Mouse (Mus musculus): ENCODE results near the gene Per1.

Gene Per1

DNA sequence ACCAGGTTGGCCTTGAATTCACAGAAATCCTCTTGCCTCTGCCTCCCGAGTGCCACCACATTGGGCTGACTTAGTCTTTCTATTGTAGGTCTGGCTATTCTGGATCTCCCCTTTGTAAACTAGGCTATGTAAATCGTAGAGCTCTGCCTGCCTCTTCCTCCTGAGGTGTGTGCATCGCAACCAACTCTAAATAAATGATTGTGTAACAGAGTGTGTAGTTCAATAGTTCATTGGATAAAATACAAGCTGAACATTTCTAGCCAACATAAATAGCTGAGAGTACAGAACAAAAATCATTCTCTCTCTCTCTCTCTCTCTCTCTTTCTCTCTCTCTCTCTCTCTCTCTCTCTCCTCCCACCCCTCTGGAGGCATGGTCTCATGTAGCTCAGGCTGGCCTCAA lies 19.6 kb downstream of the Per1 start:
- no peak for DNase-seq (ENCODE audit: low read depth, low spot score)

DNA sequence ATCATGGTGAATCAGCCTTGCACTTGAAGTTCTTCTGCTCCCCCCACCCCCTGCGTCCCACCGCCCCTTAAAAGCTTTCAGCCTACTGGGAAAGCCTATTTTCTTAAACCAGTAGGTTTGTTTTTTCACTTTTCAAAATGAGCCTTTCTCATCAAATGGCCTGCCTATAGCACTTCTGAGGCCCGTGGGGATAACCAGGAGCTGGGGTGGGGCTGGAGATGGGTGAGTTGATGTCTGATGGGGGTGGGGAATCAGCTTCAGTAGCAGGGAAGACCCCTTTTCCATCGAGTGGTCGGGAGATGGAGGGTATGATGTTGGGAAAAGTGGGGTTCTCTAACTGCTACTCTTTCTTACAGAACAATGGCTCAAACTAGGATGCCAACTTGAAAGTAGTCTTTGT lies 21.8 kb downstream of the Per1 start:
- DNase-seq (ENCODE audit: low read depth, low spot score): no peak

DNA sequence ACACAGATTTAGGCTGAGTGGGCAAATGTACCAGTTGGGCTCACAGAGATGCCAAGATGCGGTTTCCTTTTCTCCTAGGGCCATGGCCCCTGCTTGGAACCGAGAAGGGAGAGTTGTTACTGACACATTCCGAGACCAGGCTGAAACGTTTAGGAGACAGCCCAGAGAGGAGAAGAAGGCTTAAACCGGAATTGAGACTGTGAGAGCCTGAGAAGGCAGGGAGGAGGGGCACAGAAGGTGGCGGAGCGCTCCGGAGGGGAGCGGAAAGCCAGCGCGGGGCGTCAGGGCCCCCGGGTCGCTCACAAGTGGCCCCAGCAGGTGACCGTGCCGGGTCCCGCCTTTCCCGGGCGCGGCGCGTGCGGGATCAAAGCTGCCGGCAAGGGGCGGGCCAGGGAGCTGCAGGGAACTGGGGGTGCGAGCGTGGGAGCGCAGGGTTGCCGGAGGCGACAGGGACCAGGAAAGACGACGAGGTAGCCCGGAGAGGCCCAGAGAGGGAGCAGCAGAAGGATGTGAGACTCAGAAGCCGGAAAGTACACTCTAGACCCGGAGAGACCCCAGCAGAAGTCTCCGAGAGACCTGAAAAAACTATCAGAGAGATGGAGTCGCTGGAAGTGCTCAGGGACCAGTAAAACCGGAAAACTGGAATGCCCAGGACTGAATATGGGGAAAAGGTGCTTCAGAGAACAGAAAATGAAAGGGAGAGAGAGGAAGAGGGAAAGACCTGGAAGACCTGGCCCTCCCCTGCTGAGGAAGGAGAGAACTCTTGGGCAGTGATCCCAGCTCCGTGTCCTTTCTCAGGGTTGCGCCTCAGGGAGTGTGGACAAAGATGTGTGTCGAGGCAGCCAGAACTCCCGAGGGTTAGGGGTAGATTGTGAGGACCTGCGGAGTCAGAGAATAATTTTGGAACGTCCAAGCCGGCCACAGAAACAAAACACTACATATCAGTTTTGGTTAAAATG lies 23.0 kb downstream of the Per1 start:
- no peak for DNase-seq (ENCODE audit: low read depth, low spot score)

DNA sequence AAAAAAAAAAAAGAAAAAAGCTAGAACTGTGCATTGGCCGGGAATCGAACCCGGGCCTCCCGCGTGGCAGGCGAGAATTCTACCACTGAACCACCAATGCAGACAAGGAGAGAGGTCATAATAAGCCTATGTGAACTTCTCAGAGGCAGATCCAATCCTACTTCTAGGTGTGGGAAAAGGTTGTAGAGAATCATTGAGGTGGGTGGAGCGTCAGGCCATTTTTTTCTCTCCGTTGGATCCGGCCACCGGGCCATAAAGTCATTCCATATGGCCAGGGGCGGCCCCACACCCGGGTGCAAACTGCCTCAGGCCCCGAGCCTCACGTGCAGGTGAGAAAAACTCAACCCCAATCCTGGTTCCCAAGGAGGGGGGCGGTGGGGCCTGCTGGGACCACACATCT lies 23.7 kb downstream of the Per1 start:
- no peak for DNase-seq (ENCODE audit: low read depth, low spot score)

DNA sequence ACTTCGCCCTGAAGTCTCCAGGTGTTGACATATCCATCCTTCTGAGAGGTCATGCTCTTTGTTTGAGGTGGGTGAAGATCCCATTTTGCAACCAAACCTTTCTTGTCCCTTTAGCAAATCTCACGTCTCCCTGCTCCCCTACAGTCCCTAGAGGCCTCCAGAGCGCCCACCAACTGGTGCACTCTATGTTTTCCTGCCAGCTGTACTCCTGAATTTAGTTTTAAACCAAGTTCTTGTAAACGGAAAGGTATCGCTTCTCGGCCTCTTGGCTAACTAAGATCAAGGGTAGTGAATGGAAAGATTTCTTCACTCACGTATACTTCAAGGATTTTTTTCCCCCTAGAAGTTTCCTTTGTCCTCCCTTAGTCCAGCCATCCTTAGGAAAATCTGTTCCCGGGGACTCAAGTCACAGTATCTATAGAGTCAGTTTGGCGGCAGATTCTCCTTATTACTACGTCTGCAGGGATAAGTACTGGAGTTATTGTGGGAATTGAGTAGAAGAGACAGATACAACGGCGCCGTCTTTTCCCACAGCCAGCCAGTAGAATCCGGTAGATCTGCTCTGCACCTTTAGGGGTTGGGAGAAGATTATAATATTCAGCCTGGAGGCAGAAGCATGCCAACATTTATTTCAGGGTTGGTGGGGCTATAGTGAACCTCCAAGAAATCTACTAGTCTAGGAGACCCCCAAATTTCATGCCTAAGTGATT lies 24.6 kb downstream of the Per1 start:
- no peak for DNase-seq (ENCODE audit: low read depth, low spot score)

DNA sequence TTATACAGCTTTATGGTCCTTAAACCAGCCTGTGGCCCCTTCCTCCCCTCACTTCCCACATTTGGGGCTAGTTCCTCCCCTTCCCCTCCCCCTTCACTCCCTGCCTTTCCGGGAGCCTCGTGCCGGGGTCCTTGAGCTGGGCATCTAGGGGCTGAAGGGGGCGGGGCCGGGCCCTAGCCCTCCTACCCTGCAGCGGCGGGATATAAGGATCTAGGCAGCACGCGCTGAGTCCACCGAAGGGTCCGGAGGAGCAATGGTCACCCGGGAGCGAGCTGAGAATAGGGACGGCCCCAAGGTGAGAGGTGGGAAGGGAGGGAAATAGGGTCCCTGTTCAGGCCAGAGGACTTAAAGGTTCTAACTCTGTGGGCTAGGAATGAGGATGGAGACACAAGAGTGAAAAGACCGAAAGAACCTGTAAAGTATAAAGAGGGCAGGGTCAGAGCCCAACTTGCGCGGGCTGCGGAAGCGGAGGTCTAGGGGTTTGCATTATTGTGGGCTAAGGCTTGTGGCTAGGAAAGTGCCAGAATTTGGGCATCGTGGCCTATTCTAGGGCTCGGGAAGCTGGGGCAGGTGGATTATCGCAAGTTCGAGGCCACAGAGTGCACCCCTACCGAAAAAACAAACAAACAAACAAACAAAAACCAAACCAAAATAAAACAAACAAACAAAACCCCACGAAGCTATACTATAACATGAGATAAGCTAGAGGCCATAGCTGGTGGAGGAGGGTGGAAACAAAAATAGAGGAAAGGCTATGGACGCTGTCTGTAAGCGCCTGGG lies 25.4 kb downstream of the Per1 start, which contains the start of gene Hes7:
Gene Hes7, plus strand, starts transcription at position 184 of the 780 bp plus-strand sequence.
- DNase-seq (ENCODE audit: low read depth, low spot score): no peak

DNA sequence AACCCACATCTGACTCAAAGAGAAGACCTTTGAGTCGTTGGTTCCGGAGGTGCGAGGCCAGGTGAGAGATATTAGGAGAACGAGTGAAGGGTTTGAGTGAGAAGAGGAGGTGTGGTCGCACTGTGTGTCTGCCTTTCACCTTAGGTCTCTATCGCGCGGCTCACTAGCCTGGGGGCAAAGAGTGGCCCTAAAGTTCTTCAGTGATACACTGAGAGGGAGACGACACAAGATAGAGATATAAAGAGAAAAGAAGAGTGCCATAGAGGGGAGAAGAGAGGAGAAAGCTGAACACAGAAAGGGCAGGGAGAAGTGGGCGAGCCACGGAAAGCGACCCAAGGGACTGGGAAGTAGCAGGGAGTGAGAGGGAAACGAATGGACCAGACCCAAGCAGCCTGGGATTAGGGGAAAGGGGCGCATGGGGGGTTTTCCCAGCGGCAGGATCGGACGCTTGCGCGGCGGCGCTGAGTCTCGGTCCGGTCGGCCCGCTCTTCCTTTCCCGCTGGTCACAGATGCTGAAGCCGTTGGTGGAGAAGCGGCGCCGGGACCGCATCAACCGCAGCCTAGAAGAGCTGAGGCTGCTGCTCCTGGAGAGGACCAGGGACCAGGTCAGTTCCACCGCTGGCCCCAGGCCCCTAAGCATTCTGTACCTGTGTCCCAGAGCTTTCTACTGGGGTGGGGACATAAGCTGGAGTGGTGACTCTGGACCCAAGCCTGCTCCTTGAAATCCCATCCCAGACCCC lies 26.2 kb downstream of the Per1 start:
- DNase-seq (ENCODE audit: low read depth, low spot score): no peak

DNA sequence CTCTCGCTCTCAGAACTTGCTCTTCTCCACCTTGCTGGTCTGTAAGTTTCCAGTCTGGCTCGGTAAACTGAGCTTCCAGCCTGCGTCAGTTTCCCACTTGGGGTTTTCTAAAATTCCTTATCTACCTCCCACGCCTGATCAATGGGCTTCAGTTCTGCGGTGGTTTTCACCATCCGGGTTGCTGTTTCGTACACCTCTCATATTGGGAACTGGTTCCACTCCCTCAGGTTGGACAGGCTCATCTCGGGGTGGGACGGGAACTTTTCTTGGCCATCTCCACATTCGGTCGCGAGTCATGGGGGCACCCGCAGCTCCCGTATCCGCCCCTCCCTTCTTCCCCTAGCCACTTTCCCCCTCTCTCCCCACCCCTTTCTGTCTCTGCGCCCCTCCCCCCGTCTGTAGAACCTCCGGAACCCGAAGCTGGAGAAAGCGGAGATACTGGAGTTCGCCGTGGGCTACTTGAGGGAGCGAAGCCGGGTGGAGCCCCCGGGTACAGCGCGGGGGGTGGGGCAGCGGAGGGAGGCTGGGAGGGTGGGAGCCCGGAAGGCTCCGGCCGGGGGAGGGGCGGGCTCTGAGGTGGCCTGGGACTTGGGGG lies 26.8 kb downstream of the Per1 start:
- DNase-seq (ENCODE audit: low read depth, low spot score): no peak

DNA sequence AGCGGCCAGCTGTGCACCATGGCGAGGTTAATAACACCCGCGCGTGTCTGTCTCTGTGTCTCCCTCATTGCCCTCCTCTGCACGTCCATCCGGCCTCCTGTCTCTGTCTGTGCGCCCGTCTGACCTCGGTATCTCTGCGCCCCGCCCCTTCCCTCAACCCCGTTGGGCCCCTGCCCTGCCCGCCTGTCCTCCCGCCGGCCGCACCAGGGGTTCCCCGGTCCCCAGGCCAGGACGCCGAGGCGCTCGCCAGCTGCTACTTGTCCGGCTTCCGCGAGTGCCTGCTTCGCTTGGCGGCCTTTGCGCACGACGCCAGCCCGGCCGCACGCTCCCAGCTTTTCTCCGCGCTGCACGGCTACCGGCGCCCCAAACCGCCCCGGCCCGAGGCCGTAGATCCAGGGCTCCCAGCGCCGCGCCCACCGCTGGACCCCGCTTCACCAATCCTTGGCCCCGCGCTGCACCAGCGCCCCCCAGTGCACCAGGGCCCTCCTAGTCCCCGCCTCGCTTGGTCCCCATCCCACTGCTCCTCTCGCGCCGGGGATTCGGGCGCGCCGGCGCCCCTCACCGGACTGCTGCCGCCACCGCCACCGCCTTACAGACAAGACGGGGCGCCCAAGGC lies 27.4 kb downstream of the Per1 start, which contains the start of gene 9130213A22Rik:
Gene 9130213A22Rik, minus strand, starts transcription at position 254 of the 616 bp plus-strand sequence.
- no peak for DNase-seq (ENCODE audit: low read depth, low spot score)

DNA sequence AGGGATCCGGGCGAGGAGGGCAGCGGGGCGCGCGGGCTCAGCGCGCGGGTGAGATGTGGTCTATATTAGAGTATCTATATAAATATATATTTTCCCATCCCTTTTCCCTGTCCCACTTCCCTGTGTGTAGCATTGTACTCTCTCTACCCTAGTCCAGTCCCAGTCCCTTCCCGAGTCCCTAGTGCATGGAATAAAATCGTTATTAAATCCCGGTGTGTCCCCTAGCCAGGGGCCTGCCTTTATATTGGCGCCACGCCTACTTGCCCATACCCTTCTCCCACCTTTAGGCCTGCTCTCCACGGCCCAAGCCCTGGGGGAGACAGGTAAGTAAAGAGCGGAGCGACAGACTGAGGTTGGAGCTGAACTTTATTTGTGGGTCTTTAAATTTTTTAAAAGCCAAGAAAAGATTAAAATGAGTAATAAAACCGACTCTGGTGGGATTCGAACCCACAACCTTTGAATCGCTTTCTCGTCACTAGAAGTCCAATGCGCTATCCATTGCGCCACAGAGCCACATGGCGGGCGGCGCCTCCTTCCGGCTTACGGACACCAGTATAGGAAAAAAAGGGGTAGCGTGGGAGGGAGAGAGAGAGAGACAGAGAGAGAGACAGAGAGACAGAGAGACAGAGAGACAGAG lies 28.2 kb downstream of the Per1 start:
- peak; percentile 78 for DNase-seq (ENCODE audit: low read depth, low spot score)

DNA sequence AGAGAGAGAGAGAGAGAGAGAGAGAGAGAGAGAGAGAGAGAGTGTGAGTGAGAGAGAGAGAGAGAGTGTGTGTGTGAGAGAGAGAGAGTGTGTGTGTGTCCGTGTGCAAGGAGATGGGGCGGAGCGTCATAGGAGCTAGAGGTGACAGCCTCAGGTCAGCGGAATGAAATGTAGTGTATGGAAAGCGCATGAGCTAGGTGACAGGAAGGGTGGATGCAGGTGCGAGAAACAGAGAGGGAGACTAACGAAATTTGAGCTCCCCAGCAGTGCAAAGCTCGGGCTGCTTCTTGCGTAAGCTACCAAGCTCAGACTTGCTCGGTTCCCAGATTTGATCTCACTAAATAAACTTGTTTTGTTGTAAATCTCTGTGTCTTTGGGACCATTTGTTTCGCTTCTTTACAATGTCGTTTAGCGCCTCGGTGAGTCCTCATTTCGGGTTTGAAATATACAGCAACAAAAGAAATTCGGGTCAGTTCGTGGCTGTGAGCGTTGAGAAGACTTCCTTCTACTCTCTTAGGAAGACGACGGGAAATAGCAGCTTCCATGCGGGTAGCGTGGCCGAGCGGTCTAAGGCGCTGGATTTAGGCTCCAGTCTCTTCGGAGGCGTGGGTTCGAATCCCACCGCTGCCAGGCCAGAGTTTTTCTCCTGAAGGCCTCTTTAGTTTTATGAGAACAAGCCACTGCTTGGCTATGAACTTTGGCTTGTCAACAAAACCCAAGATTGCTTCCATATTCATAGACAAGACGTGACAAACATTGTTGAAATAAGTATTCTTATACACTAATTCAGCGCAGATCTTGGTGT lies 28.9 kb downstream of the Per1 start:
- peak; percentile 82 for DNase-seq (ENCODE audit: low read depth, low spot score)

DNA sequence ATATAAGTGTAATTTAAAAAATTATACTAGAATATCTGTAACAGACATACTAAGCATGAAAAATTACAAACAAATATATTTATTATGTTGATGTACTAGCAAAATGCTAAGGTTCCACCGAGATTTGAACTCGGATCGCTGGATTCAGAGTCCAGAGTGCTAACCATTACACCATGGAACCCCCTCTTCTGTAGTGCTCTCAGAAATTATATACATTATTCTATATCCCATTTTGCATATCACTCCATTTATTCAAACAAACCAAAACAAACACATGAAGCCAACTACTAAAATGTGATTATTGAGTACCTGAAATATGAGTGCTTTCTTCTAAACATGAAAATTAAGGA lies 29.5 kb downstream of the Per1 start:
- DNase-seq (ENCODE audit: low read depth, low spot score): no peak

DNA sequence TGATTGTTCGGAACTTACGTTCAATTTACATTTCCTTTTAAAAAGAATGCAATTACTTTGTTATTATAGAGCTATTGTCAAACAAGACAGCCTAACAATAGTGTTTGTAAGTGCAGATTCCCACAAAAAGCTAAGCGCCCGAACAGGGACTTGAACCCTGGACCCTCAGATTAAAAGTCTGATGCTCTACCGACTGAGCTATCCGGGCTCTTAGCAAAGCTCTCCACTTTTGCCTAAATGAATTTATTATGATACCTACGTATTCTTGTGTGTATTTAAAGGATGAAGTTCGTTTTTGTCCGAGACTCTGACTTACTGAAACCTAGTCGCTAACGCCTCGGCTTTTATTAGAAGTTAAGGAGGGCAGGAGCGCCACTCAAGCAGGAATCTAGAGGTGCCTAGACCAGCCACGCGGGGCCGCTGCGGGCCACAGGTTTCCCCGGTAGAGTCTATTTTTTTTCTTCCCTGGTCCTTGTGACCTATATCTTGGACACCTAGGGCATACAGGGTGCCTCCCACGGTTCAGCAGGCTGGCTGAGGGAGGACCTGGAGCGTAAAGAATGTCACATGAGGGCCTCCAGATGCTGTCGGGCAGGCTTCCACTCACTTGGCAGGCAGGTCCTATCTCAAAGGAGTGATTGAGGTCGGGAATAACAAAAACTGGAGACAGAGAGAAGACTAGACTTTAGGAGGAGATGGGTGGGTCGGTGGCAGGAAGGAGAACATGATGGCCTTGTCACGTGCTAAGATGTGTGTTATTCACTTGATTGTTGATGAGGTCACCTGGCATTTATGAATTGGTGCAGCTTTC lies 30.2 kb downstream of the Per1 start:
- DNase-seq (ENCODE audit: low read depth, low spot score): peak; percentile 81

DNA sequence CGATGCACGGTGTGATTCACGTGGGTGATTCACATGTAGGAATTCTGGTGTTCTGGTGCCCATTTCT lies 30.7 kb downstream of the Per1 start, which contains the start of gene Aloxe3:
Gene Aloxe3, plus strand, starts transcription at position 45 of the 67 bp plus-strand sequence.
- no peak for DNase-seq (ENCODE audit: low read depth, low spot score)

DNA sequence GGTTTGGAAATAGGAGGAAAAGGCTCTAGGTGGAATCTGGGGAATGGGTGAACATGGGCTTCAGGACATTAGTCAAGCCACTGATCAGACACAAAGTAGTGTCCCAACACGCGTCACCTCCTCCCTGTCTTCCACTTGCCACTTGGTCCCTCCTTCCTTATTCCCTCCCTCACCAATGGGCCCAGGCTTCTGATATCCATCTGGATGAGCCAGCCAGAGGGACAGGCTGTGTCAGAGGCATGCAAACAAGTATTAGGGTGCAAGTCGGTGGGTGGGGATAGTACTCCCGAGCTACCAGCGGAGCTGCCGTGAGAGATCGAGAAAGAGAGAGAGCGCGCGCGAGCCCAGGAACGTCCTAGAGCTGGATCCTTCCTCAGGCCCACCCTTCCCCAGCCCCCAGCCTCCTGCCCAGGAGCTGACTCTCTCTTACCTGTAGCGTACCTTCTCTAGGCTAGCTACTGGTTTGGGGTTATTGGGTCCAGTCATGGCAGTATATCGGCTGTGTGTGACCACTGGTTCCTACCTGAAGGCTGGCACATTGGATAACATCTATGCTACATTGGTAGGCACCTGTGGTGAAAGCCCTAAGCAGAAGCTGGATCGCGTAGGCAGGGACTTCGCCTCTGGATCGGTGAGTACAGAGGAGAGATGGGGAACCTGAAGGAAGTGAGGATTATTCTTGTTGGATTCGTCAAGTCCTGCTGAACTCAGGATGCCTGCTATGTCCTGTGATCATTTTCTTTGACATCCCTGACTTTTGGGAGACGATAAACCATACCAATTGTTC lies 31.1 kb downstream of the Per1 start:
- no peak for DNase-seq (ENCODE audit: low read depth, low spot score)

DNA sequence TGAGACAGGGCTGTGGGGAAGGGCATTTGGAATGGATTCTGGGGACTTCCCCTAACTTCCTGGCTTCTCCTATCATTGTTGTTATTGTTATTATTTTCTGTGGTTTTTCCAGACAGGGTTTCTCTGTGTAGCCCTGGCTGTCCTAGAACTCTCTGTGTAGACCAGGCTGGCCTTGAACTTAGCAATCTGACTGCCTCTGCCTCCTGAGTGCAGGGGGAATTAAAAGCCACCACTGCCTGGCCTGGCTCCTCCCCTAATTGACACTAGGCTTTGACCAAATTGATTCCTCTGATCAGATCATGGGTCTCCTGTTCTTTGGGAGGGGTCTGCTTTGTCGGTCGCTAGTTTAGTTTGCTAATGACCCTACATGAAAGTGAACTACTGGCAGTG lies 31.7 kb downstream of the Per1 start:
- no peak for DNase-seq (ENCODE audit: low read depth, low spot score)

DNA sequence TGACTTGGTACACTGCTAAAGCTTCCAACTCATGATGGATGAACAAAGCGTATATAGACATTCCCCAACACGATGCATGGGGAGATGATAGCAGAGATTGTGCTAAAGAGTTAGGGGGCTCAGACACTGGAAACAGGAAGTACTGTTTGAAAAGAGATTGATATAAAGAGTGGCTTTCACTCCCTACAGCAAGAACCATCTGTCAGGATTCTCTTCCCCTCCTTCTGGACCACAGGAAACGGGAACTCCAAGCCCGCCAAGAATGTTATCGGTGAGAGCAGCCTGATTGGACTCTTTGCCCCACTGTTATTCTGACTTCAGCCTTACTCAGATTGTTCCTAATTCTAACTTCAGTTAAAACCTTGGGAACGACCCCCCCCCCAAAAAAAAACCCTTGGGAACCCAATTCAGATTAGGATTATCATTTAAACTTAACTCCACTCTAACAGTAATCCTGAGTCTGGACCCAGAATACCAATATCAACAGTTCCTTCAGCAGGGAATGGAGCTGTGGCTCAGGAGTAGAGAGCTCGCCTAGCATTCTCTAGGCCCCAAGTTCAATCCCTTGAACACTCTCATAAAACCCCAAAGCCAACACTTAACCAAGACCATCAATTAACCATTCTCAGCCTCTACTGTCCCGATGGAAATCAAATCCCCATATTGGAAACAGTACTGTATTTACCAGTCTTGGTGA lies 33.6 kb downstream of the Per1 start:
- DNase-seq (ENCODE audit: low read depth, low spot score): no peak

DNA sequence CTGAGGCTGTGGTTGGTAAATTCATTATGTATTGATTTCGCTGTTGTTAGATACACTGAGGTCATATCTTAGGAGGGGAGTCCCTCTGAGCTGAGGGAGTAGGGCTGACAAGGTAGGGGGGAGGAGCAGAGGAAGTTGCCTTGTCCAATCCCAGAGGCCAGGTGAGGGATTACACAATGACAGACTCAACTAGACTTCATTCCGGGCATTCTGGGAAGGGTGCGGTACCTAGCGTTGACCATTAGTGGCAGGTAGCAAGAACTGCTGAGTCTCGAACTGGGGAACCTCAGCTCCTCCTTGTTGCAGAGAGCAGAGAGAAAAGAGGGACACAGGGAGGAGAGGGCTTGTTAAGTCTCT lies 38.5 kb downstream of the Per1 start:
- DNase-seq (ENCODE audit: low read depth, low spot score): no peak
